Mouse (Mus musculus) neural tube, embryonic 15.5 days (tissue): ENCODE measurements around the gene Zic1. TPM values are rescaled to one million over a fixed set of nuclear protein-coding genes. Genes with fewer than 3 reads are reported as not detected.

Experiments
- ATAC-seq: fragments of 200-750 bp; cut with Nextera tagmentation; 2 replicates; pipeline ENCODE4 v1.8.0; 2017; ENCODE audit warnings: mild to moderate bottlenecking, moderate TSS enrichment, moderate library complexity; ENCODE audit not compliant: low FRiP score
- H3K27ac ChIP-seq: fragments of 300-500 bp; sonication (generic); replicated peaks from 2 replicates; pipeline ENCODE4 v1.5.1; 2015; ENCODE audit warnings: mild to moderate bottlenecking, inconsistent platforms
- H3K27me3 ChIP-seq: fragments of 300-500 bp; sonication (generic); replicated peaks from 2 replicates; pipeline ENCODE4 v1.6.1; 2015; ENCODE audit warnings: inconsistent platforms
- H3K36me3 ChIP-seq: fragments of 300-500 bp; sonication (generic); 2 replicates; pipeline ENCODE4 v1.6.1; 2015; ENCODE audit warnings: inconsistent platforms
- H3K4me1 ChIP-seq: fragments of 300-500 bp; sonication (generic); 2 replicates; pipeline ENCODE4 v1.6.1; 2015; ENCODE audit warnings: inconsistent platforms
- H3K4me2 ChIP-seq: fragments of 300-500 bp; sonication (generic); 2 replicates; pipeline ENCODE4 v1.6.1; 2015; ENCODE audit warnings: inconsistent platforms, mild to moderate bottlenecking, moderate library complexity
- H3K4me3 ChIP-seq: fragments of 300-500 bp; sonication (generic); replicated peaks from 2 replicates; pipeline ENCODE4 v1.5.1; 2015; ENCODE audit warnings: mild to moderate bottlenecking, inconsistent platforms
- H3K9ac ChIP-seq: fragments of 300-500 bp; sonication (generic); replicated peaks from 2 replicates; pipeline ENCODE4 v1.6.1; 2015; ENCODE audit warnings: mild to moderate bottlenecking, inconsistent platforms
- H3K9me3 ChIP-seq: fragments of 300-500 bp; sonication (generic); replicated peaks from 2 replicates; pipeline ENCODE4 v1.6.1; 2016; ENCODE audit warnings: inconsistent platforms
- WGBS: fragments of 180-500 bp; shearing (Covaris S2); methylation state at CpG from one replicate; pipeline ENCODE4 v1.1.7; 2015; ENCODE audit warnings: mixed read lengths; 5-methylcytosine and 5-hydroxymethylcytosine counted together
- polyA plus RNA-seq: library from polyadenylated mRNA; unstranded; fragments of >200 nt; fragmentation: Nextera tagmentation; extraction: Ambion mirVana; gene quantifications from 2 replicates; pipeline ENCODE4 v1.2.1, GENCODE M21; 2015

The Zic1 gene
- polyA plus RNA-seq, 1 experiment from 2014 or later = 13.2 TPM

- Histone ChIP-seq H3K9ac (peak overlapping the region; percentile 76), H3K4me1 (peaks cover 6% of the 10 kb centered on the region), H3K4me2 (peak overlapping the region; percentile 53), H3K27me3 (peaks cover 11% of the 10 kb centered on the region), H3K4me3 (peak overlapping the region; percentile 59), H3K36me3 (no peaks in the 10 kb centered on the region), H3K27ac (peak overlapping the region; percentile 95), H3K9me3 (no peaks in the 10 kb centered on the region)
- WGBS = under 1% methylated on average over 77 of the region's 77 CpGs
- peak; percentile 9; the same call in 1 of the 2 replicates for ATAC-seq
These were observed 1.3 kb downstream of the Zic1 start for GRCm38 (mm10) chr9:91364127-91364970.

GRCm38 (mm10) chr9:91363814-91364126 lies 1.8 kb downstream of the Zic1 start:
- Histone ChIP-seq H3K9me3 (no peaks in the 10 kb centered on the region), H3K27me3 (peaks cover 7% of the 10 kb centered on the region), H3K4me3 (peak overlapping the region; percentile 59), H3K27ac (peak overlapping the region; percentile 95), H3K36me3 (no peaks in the 10 kb centered on the region), H3K4me1 (peaks cover 6% of the 10 kb centered on the region), H3K4me2 (peak overlapping the region; percentile 53), H3K9ac (peak overlapping the region; percentile 76)
- no peak for ATAC-seq
- WGBS = 0% methylated on average over 7 of the region's 7 CpGs

- Histone ChIP-seq H3K27me3 (0 out of 2 replicates have a peak, but pooled peaks cover 5% of the 10 kb centered on the region), H3K9me3 (no peaks in the 10 kb centered on the region), H3K27ac (peak overlapping the region; percentile 95), H3K4me2 (peak overlapping the region; percentile 53), H3K4me1 (peaks cover 6% of the 10 kb centered on the region), H3K4me3 (peak overlapping the region; percentile 59), H3K36me3 (no peaks in the 10 kb centered on the region), H3K9ac (peak overlapping the region; percentile 76)
- ATAC-seq = no peak
- WGBS = under 1% methylated on average over 14 of the region's 14 CpGs
These were observed 2.4 kb downstream of the Zic1 start for GRCm38 (mm10) chr9:91363011-91363730.

- ATAC-seq = no peak
- Histone ChIP-seq H3K4me3 (peak within 1 kb of the TSS; percentile 59), H3K4me2 (peak within 1 kb of the TSS; percentile 53), H3K27me3 (peaks cover 9% of the 10 kb centered on the region), H3K9ac (peak within 1 kb of the TSS; percentile 76), H3K27ac (peak within 1 kb of the TSS; percentile 95), H3K4me1 (peaks cover 6% of the 10 kb centered on the region), H3K36me3 (no peaks in the 10 kb centered on the region), H3K9me3 (no peaks in the 10 kb centered on the region)
- WGBS = under 1% methylated on average over 45 of the region's 45 CpGs
These were observed 3.6 kb downstream of the Zic1 start, which contains the start of gene Zic4 for GRCm38 (mm10) chr9:91361856-91362601. Gene Zic4 (plus strand): TSS chr9:91362413.

- WGBS = 2% methylated on average over 35 of the region's 35 CpGs
- no peak for ATAC-seq
- H3K27me3 ChIP-seq = peaks cover 17% of the 10 kb centered on the region
- H3K27ac ChIP-seq = peak overlapping the region; percentile 84
- H3K4me1 ChIP-seq = peaks cover 6% of the 10 kb centered on the region
- H3K4me3 ChIP-seq = peak overlapping the region; percentile 59
- H3K9ac ChIP-seq = peak overlapping the region; percentile 76
- H3K36me3 ChIP-seq = no peaks in the 10 kb centered on the region
- no peaks in the 10 kb centered on the region for H3K9me3 ChIP-seq
- H3K4me2 ChIP-seq = peak overlapping the region; percentile 53
These were observed 4.4 kb downstream of the Zic1 start for GRCm38 (mm10) chr9:91361033-91361855.

- 5% methylated on average over 21 of the region's 21 CpGs for WGBS
These were observed 5.2 kb downstream of the Zic1 start for GRCm38 (mm10) chr9:91360151-91361032.

GRCm38 (mm10) chr9:91358851-91359687 lies 6.5 kb downstream of the Zic1 start:
- peak overlapping the region; percentile 32 for H3K4me3 ChIP-seq
- peaks cover 21% of the 10 kb centered on the region for H3K27me3 ChIP-seq
- no peaks in the 10 kb centered on the region for H3K9me3 ChIP-seq
- WGBS = 8% methylated on average over 10 of the region's 10 CpGs
- peak overlapping the region; percentile 76 for H3K27ac ChIP-seq
- peaks cover 17% of the 10 kb centered on the region for H3K4me1 ChIP-seq
- ATAC-seq = no peak
- no peaks in the 10 kb centered on the region for H3K36me3 ChIP-seq
- H3K9ac ChIP-seq = peak overlapping the region; percentile 46
- peak overlapping the region; percentile 52 for H3K4me2 ChIP-seq

More at GRCm38 (mm10) chr9:91360151-91361032, 5.2 kb downstream of the Zic1 start:
- peak overlapping the region; percentile 53 for H3K4me2 ChIP-seq
- peaks cover 18% of the 10 kb centered on the region for H3K27me3 ChIP-seq
- H3K9ac ChIP-seq = peak overlapping the region; percentile 76
- H3K36me3 ChIP-seq = no peaks in the 10 kb centered on the region
- no peak for ATAC-seq
- no peaks in the 10 kb centered on the region for H3K9me3 ChIP-seq
- peak overlapping the region; percentile 59 for H3K4me3 ChIP-seq
- H3K4me1 ChIP-seq = peaks cover 13% of the 10 kb centered on the region
- H3K27ac ChIP-seq = peak overlapping the region; percentile 84

- Histone ChIP-seq H3K9ac (no peak overlapping the region), H3K4me1 (peaks cover 18% of the 10 kb centered on the region), H3K36me3 (no peaks in the 10 kb centered on the region), H3K9me3 (no peaks in the 10 kb centered on the region), H3K27me3 (peaks cover 21% of the 10 kb centered on the region), H3K4me3 (no peak overlapping the region), H3K4me2 (peak overlapping the region; percentile 59), H3K27ac (peak overlapping the region; percentile 63; the same call in 1 of the 2 replicates)
- 11% methylated on average over 3 of the region's 3 CpGs for WGBS
- no peak for ATAC-seq
These were observed 8.3 kb downstream of the Zic1 start for GRCm38 (mm10) chr9:91357321-91357720.

GRCm38 (mm10) chr9:91356353-91356740 lies 9.3 kb downstream of the Zic1 start:
- no peak overlapping the region for H3K9ac ChIP-seq
- peaks cover 18% of the 10 kb centered on the region for H3K4me1 ChIP-seq
- H3K27ac ChIP-seq = peak overlapping the region; percentile 78
- WGBS = 11% methylated on average over 4 of the region's 4 CpGs
- no peaks in the 10 kb centered on the region for H3K36me3 ChIP-seq
- H3K9me3 ChIP-seq = no peaks in the 10 kb centered on the region
- peaks cover 25% of the 10 kb centered on the region for H3K27me3 ChIP-seq
- no peak for ATAC-seq
- peak overlapping the region; percentile 59 for H3K4me2 ChIP-seq
- H3K4me3 ChIP-seq = no peak overlapping the region
